Mouse (Mus musculus) left cerebral cortex, postnatal 25 days (tissue): Measurements from ENCODE around the gene Cpne4. TPM values are rescaled to one million over a fixed set of nuclear protein-coding genes. Genes with fewer than 3 reads are reported as not detected.

Experiments
- microRNA-seq, 2 experiments: library from miRNA; unstranded; fragments of <30 nt; microRNA quantifications; one replicate each; pipeline ENCODE4 v1.2.0; 2022
- total RNA-seq, 2 experiments: library from RNA; stranded (reverse); gene quantifications; 2 replicates each; pipeline ENCODE4 v1.2.3; 2021

Gene Cpne4
- total RNA-seq, 2 experiments from 2014 or later: 70.1 to 74.2 TPM

Small RNA genes lying within 50 kb of the gene (microRNA-seq; reads per million reads assigned to microRNA genes)
- 0 reads per million in 2 experiments for gene Gm23391

Other genes starting within 250 kb of the Cpne4 start
- under 1 TPM; 0.14 to 0.16 TPM for gene Acpp, start 209.5 kb upstream of the Cpne4 start, total RNA-seq